Mouse (Mus musculus): ENCODE measurements around the gene Mmab.

Mmab gene

GRCm38 (mm10) chr5:114443566-114444367, at the start of gene Mmab, which contains the start of gene Mvk:
TSS of gene Mmab (minus strand) at chr5:114444060.
TSS of gene Mvk (plus strand) at chr5:114444269.
- DNase-seq (ENCODE audit: low spot score in 2 of 2) = peak; percentile 98

GRCm38 (mm10) chr5:114490241-114490640, 46.4 kb upstream of the Mmab start:
- no peak for DNase-seq (ENCODE audit: low spot score in 2 of 2)

GRCm38 (mm10) chr5:114489570-114489969, 45.7 kb upstream of the Mmab start:
- DNase-seq (ENCODE audit: low spot score in 2 of 2) = peak in 1 of 2 experiments; percentile 17

GRCm38 (mm10) chr5:114485685-114486084, 41.8 kb upstream of the Mmab start:
- no peak for DNase-seq (ENCODE audit: low spot score in 2 of 2)

- DNase-seq (ENCODE audit: low spot score in 2 of 2) = no peak
Measured at GRCm38 (mm10) chr5:114482587-114483011, 38.7 kb upstream of the Mmab start.

- DNase-seq (ENCODE audit: low spot score in 2 of 2) = no peak
Measured at GRCm38 (mm10) chr5:114478267-114478666, 34.4 kb upstream of the Mmab start.

GRCm38 (mm10) chr5:114474741-114475491, 31.1 kb upstream of the Mmab start:
- DNase-seq (ENCODE audit: low spot score in 2 of 2) = no peak

GRCm38 (mm10) chr5:114470359-114470758, 26.5 kb upstream of the Mmab start:
- DNase-seq (ENCODE audit: low spot score in 2 of 2) = no peak

GRCm38 (mm10) chr5:114468007-114468406, 24.1 kb upstream of the Mmab start:
- no peak for DNase-seq (ENCODE audit: low spot score in 2 of 2)

- peak in 1 of 2 experiments; percentile 12 for DNase-seq (ENCODE audit: low spot score in 2 of 2)
Measured at GRCm38 (mm10) chr5:114467430-114467829, 23.6 kb upstream of the Mmab start.

GRCm38 (mm10) chr5:114467019-114467418, 23.2 kb upstream of the Mmab start:
- no peak for DNase-seq (ENCODE audit: low spot score in 2 of 2)

GRCm38 (mm10) chr5:114465641-114466040, 21.8 kb upstream of the Mmab start:
- DNase-seq (ENCODE audit: low spot score in 2 of 2) = no peak

- no peak for DNase-seq (ENCODE audit: low spot score in 2 of 2)
Measured at GRCm38 (mm10) chr5:114464561-114464960, 20.7 kb upstream of the Mmab start.

- DNase-seq (ENCODE audit: low spot score in 2 of 2) = no peak
Measured at GRCm38 (mm10) chr5:114462067-114463040, 18.5 kb upstream of the Mmab start.

- peak; percentile 51 to 59 for DNase-seq (ENCODE audit: low spot score in 2 of 2)
Measured at GRCm38 (mm10) chr5:114461238-114461637, 17.4 kb upstream of the Mmab start.

- DNase-seq (ENCODE audit: low spot score in 2 of 2) = no peak
Measured at GRCm38 (mm10) chr5:114456995-114457605, 13.2 kb upstream of the Mmab start.

GRCm38 (mm10) chr5:114456287-114456686, 12.4 kb upstream of the Mmab start:
- no peak for DNase-seq (ENCODE audit: low spot score in 2 of 2)

GRCm38 (mm10) chr5:114449011-114449410, 5.2 kb upstream of the Mmab start:
- DNase-seq (ENCODE audit: low spot score in 2 of 2) = no peak

- no peak for DNase-seq (ENCODE audit: low spot score in 2 of 2)
Measured at GRCm38 (mm10) chr5:114444368-114444692, 470 bp upstream of the Mmab start.

- DNase-seq (ENCODE audit: low spot score in 2 of 2) = no peak
Measured at GRCm38 (mm10) chr5:114435588-114435987, 8.3 kb downstream of the Mmab start.

GRCm38 (mm10) chr5:114434359-114434758, 9.5 kb downstream of the Mmab start:
- DNase-seq (ENCODE audit: low spot score in 2 of 2) = no peak
